Mouse (Mus musculus) heart, embryonic 10.5 days (tissue): ENCODE measurements around the gene Shroom4. TPM values are rescaled to one million over a fixed set of nuclear protein-coding genes. Genes with fewer than 3 reads are reported as not detected.

Experiments
- DNase-seq: peaks from one replicate; pipeline ENCODE4 v3.0.0-alpha.2; 2017; ENCODE audit warnings: low spot score
- H3K27ac ChIP-seq: fragments of 300-500 bp; sonication (generic); 2 replicates; pipeline ENCODE4 v1.5.1; 2016; ENCODE audit warnings: mild to moderate bottlenecking
- H3K27me3 ChIP-seq: fragments of 300-500 bp; sonication (generic); 2 replicates; pipeline ENCODE4 v1.6.1; 2016; ENCODE audit warnings: mild to moderate bottlenecking; ENCODE audit not compliant: poor library complexity, insufficient read depth, severe bottlenecking
- H3K36me3 ChIP-seq: fragments of 300-500 bp; sonication (generic); 2 replicates; pipeline ENCODE4 v1.6.1; 2016; ENCODE audit warnings: mild to moderate bottlenecking, moderate library complexity
- H3K4me1 ChIP-seq: fragments of 300-500 bp; sonication (generic); 2 replicates; pipeline ENCODE4 v1.6.1; 2016; ENCODE audit warnings: mild to moderate bottlenecking
- H3K4me3 ChIP-seq: fragments of 300-500 bp; sonication (generic); 2 replicates; pipeline ENCODE4 v1.5.1; 2016; ENCODE audit warnings: mild to moderate bottlenecking, moderate library complexity
- H3K9me3 ChIP-seq: fragments of 300-500 bp; sonication (generic); 2 replicates; pipeline ENCODE4 v1.6.1; 2016; ENCODE audit warnings: mild to moderate bottlenecking, moderate library complexity
- WGBS: fragments of 180-500 bp; shearing (Covaris S2); methylation state at CpG from one replicate; pipeline ENCODE4 v1.1.7; 2016; 5-methylcytosine and 5-hydroxymethylcytosine counted together
- polyA plus RNA-seq: library from polyadenylated mRNA; unstranded; fragments of >200 nt; fragmentation: Nextera tagmentation; extraction: Ambion mirVana; gene quantifications from 2 replicates; pipeline ENCODE4 v1.2.1, GENCODE M21; 2016

The Shroom4 gene
- polyA plus RNA-seq, 1 experiment from 2014 or later, result 5.7 TPM

GRCm38 (mm10) chrX:6518421-6518820 is 118.8 kb downstream of the Shroom4 start:
- no peaks in the 10 kb centered on the region for H3K9me3 ChIP-seq
- WGBS, result 24% methylated on average over 2 of the region's 2 CpGs
- no peaks in the 10 kb centered on the region for H3K4me1 ChIP-seq
- H3K4me3 ChIP-seq, result no peak overlapping the region
- DNase-seq, result no peak
- no peaks in the 10 kb centered on the region for H3K27me3 ChIP-seq
- H3K36me3 ChIP-seq, result no peaks in the 10 kb centered on the region
- no peak overlapping the region for H3K27ac ChIP-seq

- no peaks in the 10 kb centered on the region for H3K9me3 ChIP-seq
- no peak for DNase-seq
- WGBS, result 53% methylated on average over 2 of the region's 2 CpGs
- no peaks in the 10 kb centered on the region for H3K36me3 ChIP-seq
- no peaks in the 10 kb centered on the region for H3K4me1 ChIP-seq
- H3K27me3 ChIP-seq, result no peaks in the 10 kb centered on the region
- no peak overlapping the region for H3K4me3 ChIP-seq
- H3K27ac ChIP-seq, result no peak overlapping the region
These were observed 123.3 kb downstream of the Shroom4 start for GRCm38 (mm10) chrX:6522935-6523334.

GRCm38 (mm10) chrX:6536636-6537035 is 137.0 kb downstream of the Shroom4 start:
- 70% methylated on average over 2 of the region's 2 CpGs for WGBS
- no peaks in the 10 kb centered on the region for H3K4me1 ChIP-seq
- no peak for DNase-seq
- no peak overlapping the region for H3K27ac ChIP-seq
- no peaks in the 10 kb centered on the region for H3K27me3 ChIP-seq
- no peaks in the 10 kb centered on the region for H3K36me3 ChIP-seq
- H3K9me3 ChIP-seq, result no peaks in the 10 kb centered on the region
- H3K4me3 ChIP-seq, result no peak overlapping the region

DNA sequence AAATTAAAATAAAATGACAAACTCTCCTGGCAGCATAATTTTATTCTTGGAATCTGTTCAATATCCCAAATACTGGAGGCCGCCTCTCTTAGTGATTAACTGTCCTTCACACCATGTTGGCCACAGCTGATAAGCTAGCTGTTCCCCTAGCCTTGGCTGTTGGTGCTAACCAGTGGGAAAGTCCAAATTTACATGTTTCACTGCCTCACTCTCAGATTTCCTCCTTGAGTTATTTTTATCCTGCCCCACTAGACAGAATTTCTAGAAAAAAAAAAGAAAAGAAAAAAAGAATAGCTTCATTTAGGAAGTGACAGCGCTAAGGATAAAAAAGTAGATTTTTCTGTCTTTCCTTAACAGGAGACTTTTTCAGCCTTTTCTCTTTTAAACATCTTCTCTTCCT is 138.0 kb downstream of the Shroom4 start:
- DNase-seq, result no peak
- no peaks in the 10 kb centered on the region for H3K27me3 ChIP-seq
- no peak overlapping the region for H3K27ac ChIP-seq
- no peak overlapping the region for H3K4me3 ChIP-seq
- no peaks in the 10 kb centered on the region for H3K36me3 ChIP-seq
- no peaks in the 10 kb centered on the region for H3K9me3 ChIP-seq
- H3K4me1 ChIP-seq, result no peaks in the 10 kb centered on the region
- 53% methylated on average over 2 of the region's 2 CpGs for WGBS

GRCm38 (mm10) chrX:6565066-6565465 is 165.4 kb downstream of the Shroom4 start:
- Histone ChIP-seq H3K4me3 (no peak overlapping the region), H3K27ac (no peak overlapping the region), H3K27me3 (no peaks in the 10 kb centered on the region), H3K4me1 (no peaks in the 10 kb centered on the region), H3K36me3 (no peaks in the 10 kb centered on the region), H3K9me3 (no peaks in the 10 kb centered on the region)
- WGBS, result 81% methylated on average over 1 of the region's 1 CpGs
- no peak for DNase-seq

GRCm38 (mm10) chrX:6574511-6574910 is 174.9 kb downstream of the Shroom4 start:
- Histone ChIP-seq H3K9me3 (no peaks in the 10 kb centered on the region), H3K36me3 (no peaks in the 10 kb centered on the region), H3K4me1 (no peaks in the 10 kb centered on the region), H3K27me3 (no peaks in the 10 kb centered on the region), H3K4me3 (no peak overlapping the region), H3K27ac (no peak overlapping the region)
- 18% methylated on average over 1 of the region's 1 CpGs for WGBS
- DNase-seq, result no peak

GRCm38 (mm10) chrX:6577001-6577400 is 177.3 kb downstream of the Shroom4 start:
- Histone ChIP-seq H3K4me3 (no peak overlapping the region), H3K27me3 (no peaks in the 10 kb centered on the region), H3K27ac (no peak overlapping the region), H3K4me1 (no peaks in the 10 kb centered on the region), H3K9me3 (no peaks in the 10 kb centered on the region), H3K36me3 (no peaks in the 10 kb centered on the region)
- 24% methylated on average over 7 of the region's 7 CpGs for WGBS
- DNase-seq, result no peak

DNA sequence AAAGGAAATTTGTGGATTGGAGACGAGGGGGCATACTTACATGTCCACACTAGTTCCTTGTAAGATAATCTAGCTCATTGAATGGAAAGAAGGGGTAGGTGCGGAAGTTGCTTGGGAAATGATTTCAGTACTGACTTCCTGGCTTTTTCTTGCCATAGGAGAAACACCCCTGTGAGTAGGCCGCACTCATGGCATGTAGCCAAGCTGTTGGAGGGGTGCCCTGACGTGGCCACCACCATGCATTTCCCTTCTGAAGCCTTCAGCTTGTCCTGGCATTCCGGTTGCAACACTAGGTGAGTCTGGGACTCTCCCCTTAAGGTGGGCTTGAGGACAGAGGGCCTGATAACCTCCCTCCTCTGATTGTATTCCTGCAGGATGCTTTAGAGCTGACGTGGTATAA is 181.0 kb downstream of the Shroom4 start:
- Histone ChIP-seq H3K27me3 (no peaks in the 10 kb centered on the region), H3K9me3 (no peaks in the 10 kb centered on the region), H3K4me1 (no peaks in the 10 kb centered on the region), H3K4me3 (no peak overlapping the region), H3K27ac (no peak overlapping the region), H3K36me3 (peaks cover 22% of the 10 kb centered on the region; the same call in 1 of the 2 replicates)
- 66% methylated on average over 6 of the region's 6 CpGs for WGBS
- DNase-seq, result no peak

DNA sequence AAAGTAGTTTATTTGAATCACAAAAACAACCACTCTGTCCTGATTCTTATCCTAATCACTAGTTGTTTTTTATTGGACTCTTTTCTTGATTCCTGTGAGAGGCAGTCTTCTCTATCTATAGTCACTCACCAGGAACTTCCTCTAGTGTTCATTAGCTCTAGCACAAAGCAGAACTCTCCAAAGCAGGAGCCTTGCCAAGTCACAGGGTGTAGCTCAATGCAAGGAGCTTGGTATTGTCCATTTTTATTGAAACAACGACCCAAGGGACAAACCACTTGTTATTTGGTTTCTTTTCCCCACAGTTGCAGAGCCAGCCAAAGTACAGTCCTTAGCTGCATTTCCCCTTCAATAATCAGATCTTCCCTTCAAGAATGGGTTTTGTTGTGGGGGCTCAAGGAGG is 181.5 kb downstream of the Shroom4 start:
- no peak for DNase-seq
- Histone ChIP-seq H3K4me3 (no peak overlapping the region), H3K4me1 (no peaks in the 10 kb centered on the region), H3K27ac (no peak overlapping the region), H3K9me3 (no peaks in the 10 kb centered on the region), H3K36me3 (peaks cover 22% of the 10 kb centered on the region; the same call in 1 of the 2 replicates), H3K27me3 (no peaks in the 10 kb centered on the region)
- WGBS, result 76% methylated on average over 1 of the region's 1 CpGs

- Histone ChIP-seq H3K4me3 (no peak overlapping the region), H3K9me3 (no peaks in the 10 kb centered on the region), H3K4me1 (no peaks in the 10 kb centered on the region), H3K27me3 (no peaks in the 10 kb centered on the region), H3K36me3 (peaks cover 22% of the 10 kb centered on the region; the same call in 1 of the 2 replicates), H3K27ac (no peak overlapping the region)
- no peak for DNase-seq
- 81% methylated on average over 2 of the region's 2 CpGs for WGBS
These were observed 183.0 kb downstream of the Shroom4 start for GRCm38 (mm10) chrX:6582646-6583045.

DNA sequence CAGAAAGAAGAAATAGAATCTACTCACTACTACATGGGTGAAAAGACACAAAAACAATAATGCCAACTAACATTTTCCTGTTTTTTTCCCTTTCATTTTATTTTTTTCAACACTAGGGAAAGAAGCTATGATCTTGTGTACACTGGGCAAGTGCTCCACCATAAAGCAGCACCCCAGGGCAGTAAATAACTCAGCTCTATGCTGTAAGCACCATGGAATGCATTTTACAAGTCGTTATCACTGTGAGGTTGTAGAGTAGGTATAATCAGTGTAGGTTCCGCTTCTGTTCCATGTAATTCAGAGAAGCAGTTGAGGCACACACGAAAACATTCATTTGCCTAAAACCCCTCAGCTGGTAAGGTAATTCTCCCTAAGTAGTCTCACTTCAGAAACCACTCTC is 194.5 kb downstream of the Shroom4 start:
- Histone ChIP-seq H3K27ac (no peak overlapping the region), H3K36me3 (no peaks in the 10 kb centered on the region), H3K27me3 (no peaks in the 10 kb centered on the region), H3K9me3 (no peaks in the 10 kb centered on the region), H3K4me3 (no peak overlapping the region), H3K4me1 (no peaks in the 10 kb centered on the region)
- DNase-seq, result no peak
- 68% methylated on average over 3 of the region's 3 CpGs for WGBS

DNA sequence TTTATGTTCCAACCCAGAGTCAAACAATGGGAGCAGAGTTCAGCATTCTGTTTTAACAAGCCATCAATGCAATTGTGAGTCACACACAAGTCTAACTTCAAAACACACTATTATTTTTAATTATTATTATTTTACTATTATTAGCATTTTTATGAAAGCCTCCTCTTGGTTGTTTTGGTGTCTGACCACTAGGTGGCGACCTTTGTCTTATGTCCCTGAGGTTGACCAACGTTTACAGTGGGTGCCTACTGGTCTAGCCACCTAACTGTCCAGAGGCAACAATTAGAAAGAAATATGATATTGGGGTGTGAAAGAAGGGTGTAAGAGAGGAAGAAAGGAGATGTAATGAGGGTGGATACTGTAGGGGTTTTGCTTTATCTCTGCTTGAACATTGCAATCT is 254.4 kb downstream of the Shroom4 start:
- 1% methylated on average over 2 of the region's 2 CpGs for WGBS
- H3K27ac ChIP-seq, result no peak overlapping the region
- H3K9me3 ChIP-seq, result no peaks in the 10 kb centered on the region
- no peaks in the 10 kb centered on the region for H3K27me3 ChIP-seq
- no peaks in the 10 kb centered on the region for H3K4me1 ChIP-seq
- no peak overlapping the region for H3K4me3 ChIP-seq
- no peak for DNase-seq
- no peaks in the 10 kb centered on the region for H3K36me3 ChIP-seq

- Histone ChIP-seq H3K36me3 (no peaks in the 10 kb centered on the region), H3K9me3 (no peaks in the 10 kb centered on the region), H3K4me1 (no peaks in the 10 kb centered on the region), H3K4me3 (no peak overlapping the region), H3K27me3 (no peaks in the 10 kb centered on the region), H3K27ac (no peak overlapping the region)
- 92% methylated on average over 1 of the region's 1 CpGs for WGBS
- no peak for DNase-seq
These were observed 259.2 kb downstream of the Shroom4 start for GRCm38 (mm10) chrX:6658820-6659324.
